Mouse (Mus musculus): Measurements from ENCODE around the gene Sgta.
"Not testable (repeated sequence)": the region's sequence is repeated elsewhere in the genome, so short reads cannot be mapped to it uniquely, and the experiment has no call there.

DNA sequence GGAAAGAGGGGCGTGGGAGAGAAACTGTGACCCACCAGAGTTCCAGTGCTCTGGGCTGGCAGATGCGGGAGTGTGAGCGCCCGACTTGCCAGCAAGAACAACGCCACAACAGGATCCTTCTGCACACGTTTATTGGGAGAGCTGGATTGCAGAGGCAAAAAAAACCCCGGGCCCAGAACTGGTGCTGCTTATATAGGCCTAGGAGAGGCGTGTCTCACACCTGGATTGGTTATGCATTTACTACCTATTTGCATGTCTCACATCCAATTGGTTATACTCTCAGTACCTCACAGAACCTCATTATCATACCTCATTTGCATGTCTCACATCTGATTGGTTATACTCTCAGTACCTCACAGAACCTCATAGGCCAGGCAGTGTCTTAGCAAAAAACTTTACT, 4.5 kb upstream of the Sgta start:
- not testable (repeated sequence) for TF ChIP-seq GATA2 (IDR thresholded peaks at IDR 0.05; ENCODE audit: borderline replicate concordance, low read depth, low read length); CTCF (IDR thresholded peaks at IDR 0.05; ENCODE audit: low read depth, low read length)
